Mouse (Mus musculus) testis, postnatal 10 days (tissue): ENCODE data around the gene Map1b.

Experiments
- DNase-seq: peaks from one replicate; pipeline ENCODE4 v3.0.0; 2021; ENCODE audit warnings: low spot score

Map1b gene

GRCm38 (mm10) chr13:99447403-99448199 is 68.7 kb downstream of the Map1b start:
- peak; percentile 51 for DNase-seq

GRCm38 (mm10) chr13:99447002-99447401 is 69.3 kb downstream of the Map1b start:
- DNase-seq: no peak

DNA sequence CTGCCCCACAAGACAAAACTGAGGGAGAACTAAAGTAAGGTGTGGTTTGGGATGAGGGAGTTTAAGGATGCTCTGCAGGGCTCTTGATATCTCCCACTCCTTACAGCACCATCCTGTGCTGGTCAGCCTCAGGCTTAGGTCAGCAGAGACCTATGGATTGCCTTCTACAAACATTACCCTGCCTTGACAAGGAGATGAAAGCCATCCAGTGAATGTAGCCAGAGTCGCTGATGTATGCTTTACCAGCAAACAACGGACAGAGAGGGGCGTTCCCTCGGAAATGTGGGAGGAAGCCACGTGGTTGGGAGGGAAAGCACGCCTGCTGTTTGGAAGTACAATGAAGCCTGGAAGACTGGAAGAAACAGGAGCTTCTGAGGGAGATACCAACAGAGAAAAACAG is 71.5 kb downstream of the Map1b start:
- DNase-seq: no peak

- no peak for DNase-seq
Observed at GRCm38 (mm10) chr13:99444431-99444871, 71.9 kb downstream of the Map1b start.

- no peak for DNase-seq
Observed at GRCm38 (mm10) chr13:99443484-99444175, 72.7 kb downstream of the Map1b start.

GRCm38 (mm10) chr13:99442434-99443249 is 73.7 kb downstream of the Map1b start:
- no peak for DNase-seq

DNA sequence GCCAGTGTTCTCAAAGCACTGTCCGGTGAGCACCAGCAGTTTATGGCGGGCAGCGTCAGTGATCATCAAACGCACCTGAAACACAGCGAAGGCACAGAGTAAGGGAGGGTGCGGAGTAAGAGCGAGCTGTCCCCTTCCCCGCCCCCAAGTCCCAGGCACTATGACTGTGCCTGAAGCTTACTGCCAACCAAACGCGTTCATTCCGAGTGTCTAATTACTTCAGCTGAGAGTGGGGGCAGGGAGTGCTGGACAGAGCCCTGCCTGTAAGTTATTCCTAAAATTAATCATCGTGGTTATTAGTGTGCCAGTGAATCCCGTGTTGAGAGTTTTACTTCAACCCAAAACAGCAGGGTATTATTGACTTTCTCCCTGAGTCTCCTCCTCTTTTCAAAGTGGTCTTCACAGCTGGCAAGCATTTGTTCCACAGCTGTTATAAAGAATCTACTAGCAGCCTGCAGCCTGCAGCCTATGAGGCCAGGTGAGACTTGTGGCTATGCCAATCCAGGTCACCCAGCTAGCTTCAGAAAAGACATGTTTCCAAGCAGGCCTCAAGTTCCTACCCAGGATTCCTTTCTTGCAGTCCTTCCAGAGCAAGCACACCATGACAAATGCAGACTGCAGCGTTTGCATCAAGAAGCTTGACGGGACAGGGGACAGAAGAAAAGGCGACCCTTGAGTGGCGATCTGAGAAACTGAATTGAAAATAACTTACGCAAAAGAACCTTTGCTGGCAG is 74.5 kb downstream of the Map1b start:
- DNase-seq: no peak

GRCm38 (mm10) chr13:99440228-99440627 is 76.1 kb downstream of the Map1b start:
- no peak for DNase-seq

- DNase-seq: no peak
Observed at GRCm38 (mm10) chr13:99439357-99439756, 77.0 kb downstream of the Map1b start.

- no peak for DNase-seq
Observed at GRCm38 (mm10) chr13:99437051-99437450, 79.3 kb downstream of the Map1b start.

DNA sequence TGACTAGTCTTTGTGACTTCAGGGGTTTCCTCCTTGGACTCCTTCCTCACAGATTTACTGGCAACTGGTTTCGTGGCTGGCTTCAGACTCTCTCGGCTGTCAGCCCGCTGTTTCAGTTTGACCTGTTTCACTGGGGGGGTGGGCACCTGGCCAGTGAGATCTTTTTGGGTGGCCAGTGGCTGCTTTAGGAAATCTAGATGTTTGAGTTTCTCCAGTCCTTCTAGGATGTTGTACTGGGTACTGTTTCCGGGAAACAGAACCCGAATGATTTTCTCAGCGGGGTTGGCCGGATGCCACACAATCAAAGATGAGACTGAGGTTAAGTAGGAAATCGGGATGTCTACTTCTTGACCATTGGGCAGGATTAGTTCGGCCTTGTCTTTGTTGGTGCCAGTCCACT is 81.8 kb downstream of the Map1b start:
- DNase-seq: no peak

DNA sequence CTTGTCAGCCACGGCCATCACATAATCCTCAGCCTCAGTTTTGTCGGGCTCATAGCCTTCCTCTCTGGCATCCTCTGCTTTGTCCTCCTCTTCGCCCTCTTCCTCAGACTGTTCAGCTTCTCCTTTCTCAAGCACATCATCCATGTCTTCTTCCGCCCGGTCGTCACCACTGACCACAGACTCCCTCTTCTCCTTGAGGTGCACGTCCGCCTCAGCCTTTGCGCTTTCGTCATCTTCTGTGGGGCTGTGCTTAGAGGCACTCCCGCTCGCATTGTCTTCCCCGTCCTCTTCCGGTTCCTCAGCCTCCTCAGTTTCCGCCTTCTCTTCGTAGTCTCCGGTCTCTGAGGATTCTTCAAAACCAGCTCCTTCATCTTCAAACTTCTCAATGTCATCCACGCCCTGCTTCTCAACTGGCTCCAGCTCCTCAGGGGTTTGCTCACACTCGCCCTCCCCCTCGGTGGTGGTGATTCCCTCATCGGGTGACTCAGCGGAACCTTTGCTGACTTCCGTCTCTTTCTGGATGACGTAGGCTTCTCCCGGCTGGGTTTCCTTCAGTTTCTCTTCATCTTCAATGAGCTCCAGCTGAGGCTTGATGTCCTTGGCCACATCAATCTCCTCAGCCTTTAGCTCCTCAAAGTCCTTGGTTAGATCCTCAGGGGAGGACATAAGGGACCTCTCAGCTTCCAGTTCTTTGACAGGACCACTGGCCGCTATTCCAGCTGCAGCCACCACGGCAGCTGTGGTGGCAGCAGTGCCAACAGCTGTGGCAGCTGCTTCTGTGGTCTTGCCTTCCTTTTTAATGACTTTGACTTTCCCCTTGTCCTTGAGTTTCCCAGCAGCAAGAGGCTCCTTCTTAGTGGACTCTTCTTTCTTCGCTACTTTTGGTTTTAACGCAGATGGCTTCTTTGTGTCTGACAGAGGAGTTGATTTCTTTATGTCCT is 83.0 kb downstream of the Map1b start:
- no peak for DNase-seq

- no peak for DNase-seq
Observed at GRCm38 (mm10) chr13:99423581-99423980, 92.8 kb downstream of the Map1b start.

- DNase-seq: no peak
Observed at GRCm38 (mm10) chr13:99416601-99417000, 99.7 kb downstream of the Map1b start.

DNA sequence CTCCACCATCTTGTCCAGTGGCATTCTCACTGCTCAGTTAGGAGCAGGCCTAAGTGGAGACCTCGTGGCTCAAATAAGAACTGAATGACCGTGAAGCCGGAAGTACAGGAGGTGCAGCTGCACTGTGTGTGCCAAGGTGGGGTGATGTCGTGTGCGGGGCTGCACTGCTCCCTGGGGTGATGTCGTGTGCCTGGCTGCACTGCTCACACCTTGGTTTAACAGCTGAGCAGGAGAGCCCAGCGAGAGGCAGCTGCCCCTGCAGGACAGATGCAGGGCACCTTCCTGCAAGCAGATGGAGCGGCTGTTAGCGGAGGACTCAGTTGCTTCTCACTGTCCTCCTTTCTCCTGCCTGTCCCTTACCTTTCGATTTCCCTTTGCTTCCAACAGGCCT is 102.0 kb downstream of the Map1b start:
- no peak for DNase-seq

DNA sequence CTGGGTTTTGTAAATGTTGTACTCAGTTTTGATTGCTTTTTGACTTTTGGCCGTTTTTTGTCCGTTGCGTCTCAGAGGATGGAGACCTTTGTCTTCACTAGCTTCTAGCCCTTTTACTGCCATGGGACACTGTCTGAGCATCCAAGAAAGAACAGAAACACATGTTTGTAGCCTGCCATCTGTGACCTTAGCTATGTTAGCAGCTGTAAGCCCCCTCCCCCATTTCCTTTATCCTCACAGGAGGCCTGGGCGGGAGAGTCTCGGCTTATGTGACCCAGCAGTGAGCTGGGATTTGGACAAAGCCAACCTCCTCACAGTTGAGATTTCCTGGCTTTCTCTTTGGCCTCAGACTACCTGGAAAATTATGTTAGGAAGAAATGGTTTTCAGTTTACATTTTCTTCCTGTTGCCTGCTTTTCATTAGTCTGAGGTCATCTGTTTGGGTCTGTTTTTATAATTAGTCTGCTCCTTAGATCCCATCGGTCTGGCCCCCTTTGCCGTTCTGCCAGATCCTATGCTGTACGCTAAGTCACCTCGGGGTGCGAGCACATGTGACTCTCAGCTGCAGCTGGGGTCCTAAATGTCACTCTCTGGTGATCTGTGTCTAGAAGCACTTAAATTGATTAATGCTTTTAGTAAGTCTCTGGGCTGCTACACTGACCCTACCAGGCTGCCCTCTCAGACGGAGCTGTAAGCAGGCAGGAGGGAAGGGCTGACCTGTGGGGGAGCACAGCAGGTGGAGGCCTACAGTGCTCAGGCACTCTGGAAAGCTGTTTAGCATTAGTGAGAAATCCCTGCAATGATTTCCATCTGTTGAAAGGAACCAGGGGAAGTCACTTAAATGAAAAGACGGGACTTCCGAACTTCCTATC is 102.6 kb downstream of the Map1b start:
- DNase-seq: no peak

GRCm38 (mm10) chr13:99412477-99413080 is 103.8 kb downstream of the Map1b start:
- no peak for DNase-seq

DNA sequence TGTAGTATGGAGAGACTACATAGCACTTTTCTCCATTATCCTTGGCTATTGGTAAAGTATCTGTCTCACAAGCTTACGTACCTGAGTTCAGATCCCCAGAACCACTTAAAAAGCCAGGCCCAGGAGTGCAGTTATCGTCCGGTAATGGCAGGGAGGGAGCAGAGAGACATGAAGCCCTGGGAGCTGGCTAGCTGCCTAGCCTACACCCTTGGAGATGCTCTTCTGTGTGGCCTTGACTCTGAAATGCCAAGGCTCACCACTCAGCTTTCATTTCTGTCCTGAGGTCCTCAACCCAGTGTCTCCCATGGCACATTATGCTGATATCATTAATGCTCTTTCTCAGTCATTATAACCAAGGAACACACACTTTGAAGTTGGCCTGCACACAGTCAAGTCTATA is 104.6 kb downstream of the Map1b start:
- no peak for DNase-seq
